Mouse (Mus musculus) CH12.LX (cell line): ENCODE results near the gene Fbxl17. TPM values are rescaled to one million over a fixed set of nuclear protein-coding genes. Genes with fewer than 3 reads are reported as not detected.

ENCODE experiments used
- DNase-seq: peaks from one replicate; pipeline ENCODE4 v3.0.0-alpha.2; 2013; ENCODE audit errors: extremely low read depth
- H3K27ac ChIP-seq: 2 replicates; pipeline ENCODE4 v1.5.1; 2012; ENCODE audit warnings: low read depth, mild to moderate bottlenecking, control low read depth, moderate library complexity; ENCODE audit not compliant: insufficient read depth
- H3K27me3 ChIP-seq: replicated peaks from 2 replicates; pipeline ENCODE3; 2012; ENCODE audit warnings: inconsistent platforms
- H3K36me3 ChIP-seq, 2 experiments: replicated peaks in 1 of 2; 2 replicates each; pipeline versions ENCODE3 to v1.6.1; 2012; ENCODE audit warnings: inconsistent platforms in 1 of 2, low read length in 1 of 2, mild to moderate bottlenecking in 1 of 2, mixed read lengths in 1 of 2, moderate library complexity in 1 of 2; ENCODE audit not compliant: control insufficient read depth in 1 of 2, insufficient read depth in 1 of 2
- H3K4me1 ChIP-seq, 2 experiments: 2 replicates each; pipeline ENCODE4 v1.6.1; 2012; ENCODE audit warnings: inconsistent platforms in 1 of 2, moderate library complexity in 1 of 2; ENCODE audit not compliant: insufficient read depth in 2 of 2, control insufficient read depth in 1 of 2
- H3K4me2 ChIP-seq: 2 replicates; pipeline ENCODE4 v1.6.1; 2012; ENCODE audit warnings: low read depth, mild to moderate bottlenecking, control low read depth; ENCODE audit not compliant: poor library complexity, insufficient read depth, severe bottlenecking
- H3K4me3 ChIP-seq, 3 experiments: fragments of 150-350 bp in 1 of 3; sonication (generic) in 1 of 3; replicated peaks in 1 of 3; 2 replicates each; pipeline versions ENCODE3 to v1.5.1; 2011 to 2012; ENCODE audit warnings: low read depth in 2 of 3, low read length in 2 of 3, mild to moderate bottlenecking in 2 of 3, moderate library complexity in 2 of 3, control low read depth in 1 of 3, improper control_type of control experiment in 1 of 3, inconsistent platforms in 1 of 3, mixed read lengths in 1 of 3; ENCODE audit not compliant: poor library complexity in 1 of 3
- H3K79me2 ChIP-seq: replicated peaks from 2 replicates; pipeline ENCODE4 v1.6.1; 2012; ENCODE audit warnings: mild to moderate bottlenecking, moderate library complexity; ENCODE audit not compliant: control insufficient read depth, poor library complexity, insufficient read depth, severe bottlenecking; ENCODE audit errors: extremely low read depth
- H3K9ac ChIP-seq: 2 replicates; pipeline ENCODE4 v1.6.1; 2012; ENCODE audit warnings: low read depth, mild to moderate bottlenecking, control low read depth, moderate library complexity; ENCODE audit not compliant: insufficient read depth
- H3K9me3 ChIP-seq: replicated peaks from 2 replicates; pipeline ENCODE3; 2012; ENCODE audit warnings: low read length, inconsistent platforms, mixed read lengths
- BHLHE40 ChIP-seq: IDR thresholded peaks from 2 replicates; pipeline ENCODE4 v1.6.1; 2011; ENCODE audit warnings: mild to moderate bottlenecking, low read depth, low read length, improper control_type of control experiment
- CHD1 ChIP-seq: IDR thresholded peaks from 2 replicates; pipeline ENCODE4 v1.6.1; 2012; ENCODE audit warnings: low read depth, low read length, improper control_type of control experiment, inconsistent platforms
- CTCF ChIP-seq, 2 experiments: IDR thresholded peaks in 1 of 2; conservative IDR thresholded peaks in 1 of 2; 2 replicates each; pipeline ENCODE4 v1.5.1; 2011 to 2012; ENCODE audit warnings: low read depth in 2 of 2, low read length in 2 of 2, improper control_type of control experiment in 1 of 2, inconsistent platforms in 1 of 2, mild to moderate bottlenecking in 1 of 2, moderate library complexity in 1 of 2
- ELF1 ChIP-seq: IDR thresholded peaks from 2 replicates; pipeline ENCODE4 v1.6.1; 2014; ENCODE audit warnings: low read depth, mild to moderate bottlenecking, inconsistent platforms, low read length, improper control_type of control experiment
- ETS1 ChIP-seq: conservative IDR thresholded peaks from 2 replicates; pipeline ENCODE4 v1.6.1; 2012; ENCODE audit warnings: low read depth, mild to moderate bottlenecking, inconsistent platforms, low read length, improper control_type of control experiment, moderate library complexity
- GABPA ChIP-seq: IDR thresholded peaks from 2 replicates; pipeline ENCODE4 v1.6.1; 2012; ENCODE audit warnings: low read depth, low read length, improper control_type of control experiment, inconsistent platforms; ENCODE audit not compliant: insufficient replicate concordance
- HCFC1 ChIP-seq: IDR thresholded peaks from 2 replicates; pipeline ENCODE4 v1.6.1; 2012; ENCODE audit warnings: low read depth, mild to moderate bottlenecking, inconsistent platforms, low read length, improper control_type of control experiment
- IRF4 ChIP-seq: IDR thresholded peaks from 2 replicates; pipeline ENCODE4 v1.6.1; 2014; ENCODE audit warnings: low read depth, mild to moderate bottlenecking, inconsistent platforms, low read length, improper control_type of control experiment
- JUN ChIP-seq: IDR thresholded peaks from 2 replicates; pipeline ENCODE4 v1.6.1; 2011; ENCODE audit warnings: low read depth, mild to moderate bottlenecking, low read length, improper control_type of control experiment, moderate library complexity; ENCODE audit not compliant: insufficient read depth
- JUND ChIP-seq: conservative IDR thresholded peaks from 2 replicates; pipeline ENCODE4 v1.6.1; 2011; ENCODE audit warnings: low read depth, low read length, improper control_type of control experiment
- MAFK ChIP-seq: IDR thresholded peaks from 2 replicates; pipeline ENCODE4 v1.6.1; 2011; ENCODE audit warnings: low read length, improper control_type of control experiment; ENCODE audit not compliant: insufficient replicate concordance
- MEF2A ChIP-seq: IDR thresholded peaks from 2 replicates; pipeline ENCODE4 v1.6.1; 2014; ENCODE audit warnings: low read depth, mild to moderate bottlenecking, inconsistent platforms, low read length, improper control_type of control experiment, borderline replicate concordance
- MYC ChIP-seq: IDR thresholded peaks from 2 replicates; pipeline ENCODE4 v1.6.1; 2011; ENCODE audit warnings: low read depth, mild to moderate bottlenecking, improper control_type of control experiment, low read length
- NELFE ChIP-seq: IDR thresholded peaks from 2 replicates; pipeline ENCODE4 v1.6.1; 2011; ENCODE audit warnings: low read depth, low read length, improper control_type of control experiment
- PAX5 ChIP-seq: IDR thresholded peaks from 2 replicates; pipeline ENCODE4 v1.6.1; 2012; ENCODE audit warnings: low read length, inconsistent platforms, mixed read lengths
- RAD21 ChIP-seq: IDR thresholded peaks from 2 replicates; pipeline ENCODE4 v1.6.1; 2011; ENCODE audit warnings: low read depth, mild to moderate bottlenecking, low read length, improper control_type of control experiment, moderate library complexity
- USF1 ChIP-seq: IDR thresholded peaks from 2 replicates; pipeline ENCODE4 v1.6.1; 2014; ENCODE audit warnings: low read depth, mild to moderate bottlenecking, inconsistent platforms, low read length, improper control_type of control experiment
- ZC3H11A ChIP-seq: IDR thresholded peaks from 2 replicates; pipeline ENCODE4 v1.6.1; 2012; ENCODE audit warnings: low read depth, mild to moderate bottlenecking, inconsistent platforms, low read length, improper control_type of control experiment
- ZKSCAN1 ChIP-seq: IDR thresholded peaks from 2 replicates; pipeline ENCODE4 v1.6.1; 2012; ENCODE audit warnings: low read depth, inconsistent platforms, low read length, improper control_type of control experiment, borderline replicate concordance
- ZMIZ1 ChIP-seq: IDR thresholded peaks from 2 replicates; pipeline ENCODE4 v1.6.1; 2012; ENCODE audit warnings: low read depth, mild to moderate bottlenecking, inconsistent platforms, low read length, improper control_type of control experiment
- dilution Hi-C: fragments of 300-500 bp; cut with MboI; formaldehyde crosslinking; loops from 2 replicates; pipeline ENCODE4 v1.14.3; 2020; ENCODE audit warnings: low sequenced_read_pairs; ENCODE audit not compliant: extremely low pct_unique_long_range_greater_than_20kb, extremely low pct_ligation_motif_present
- in situ Hi-C: fragments of 300-500 bp; cut with MboI; formaldehyde crosslinking; loops from 3 replicates; pipeline ENCODE4 v1.14.3; 2019; ENCODE audit warnings: low sequenced_read_pairs, low pct_ligation_motif_present, low pct_unique_long_range_greater_than_20kb, mixed read lengths
- polyA plus RNA-seq: library from polyadenylated mRNA; unstranded; fragments of >175 nt; gene quantifications from 2 replicates; pipeline ENCODE4 v1.2.1, GENCODE M21; 2012; ENCODE audit warnings: low read depth; ENCODE audit not compliant: insufficient read length
- total RNA-seq, 2 experiments: library from RNA; depleted of rRNA; stranded (reverse); fragments of 300-350 nt in 1 of 2; fragments of >200 nt in 1 of 2; gene quantifications; 2 replicates each; pipeline ENCODE4 v1.2.3; 2012 to 2014

Gene Fbxl17
- total and polyA plus RNA-seq, 3 experiments = 4.0 to 6.9 (median 4.3) TPM

GRCm38 (mm10) chr17:63085227-63085626 lies 414.6 kb downstream of the Fbxl17 start:
- H3K27me3 ChIP-seq = no peaks in the 10 kb centered on the region
- H3K4me2 ChIP-seq = no peak overlapping the region
- DNase-seq = no peak
- dilution Hi-C loops (no loop called here), in situ Hi-C loops (no loop called here)
- peaks cover 0 to 1% of the 10 kb centered on the region in 2 experiments for H3K36me3 ChIP-seq
- peaks cover 0 to 3% of the 10 kb centered on the region in 2 experiments; a peak in 1 of 4 replicates for H3K4me1 ChIP-seq
- no peaks in the 10 kb centered on the region for H3K9me3 ChIP-seq
- H3K79me2 ChIP-seq = no peaks in the 10 kb centered on the region
- H3K27ac ChIP-seq = no peak overlapping the region
- H3K4me3 ChIP-seq = no peak overlapping the region
- no peak overlapping the region for H3K9ac ChIP-seq
- TF ChIP-seq PAX5 = no peak
- no peak for TF ChIP-seq USF1
- TF ChIP-seq JUND = no peak
- TF ChIP-seq ZMIZ1 = no peak

GRCm38 (mm10) chr17:63079087-63079486 lies 420.7 kb downstream of the Fbxl17 start:
- DNase-seq = no peak
- no peak overlapping the region for H3K4me2 ChIP-seq
- H3K4me1 ChIP-seq = no peaks in the 10 kb centered on the region
- H3K9ac ChIP-seq = no peak overlapping the region
- no peak for TF ChIP-seq ZKSCAN1
- H3K36me3 ChIP-seq = peaks cover 0 to 7% of the 10 kb centered on the region in 2 experiments
- no peaks in the 10 kb centered on the region for H3K9me3 ChIP-seq
- in situ Hi-C loops = no loop called here
- dilution Hi-C loops = no loop called here
- no peak overlapping the region for H3K27ac ChIP-seq
- H3K27me3 ChIP-seq = no peaks in the 10 kb centered on the region
- no peaks in the 10 kb centered on the region for H3K79me2 ChIP-seq
- no peak overlapping the region for H3K4me3 ChIP-seq

GRCm38 (mm10) chr17:63077509-63077908 lies 422.3 kb downstream of the Fbxl17 start:
- peaks cover 0 to 7% of the 10 kb centered on the region in 2 experiments for H3K36me3 ChIP-seq
- TF ChIP-seq ETS1 (no peak), RAD21 (no peak), ZKSCAN1 (no peak), JUND (no peak), MEF2A (no peak), GABPA (no peak), BHLHE40 (no peak), ZC3H11A (no peak), HCFC1 (no peak), JUN (no peak), MYC (no peak), CTCF (conservative IDR thresholded peaks at IDR 0.05 in 1 of 2, IDR thresholded peaks at IDR 0.05 in 1 of 2; ENCODE audit: low read depth in 2 of 2, low read length in 2 of 2) (no peak), MAFK (no peak), ELF1 (no peak), USF1 (no peak), CHD1 (no peak), IRF4 (no peak), NELFE (no peak), PAX5 (no peak)
- TF ChIP-seq, all 38 proteins: peak for 0
- Histone ChIP-seq H3K4me2 (no peak overlapping the region), H3K9me3 (no peaks in the 10 kb centered on the region), H3K79me2 (no peaks in the 10 kb centered on the region), H3K4me3 (no peak overlapping the region), H3K27ac (no peak overlapping the region), H3K27me3 (no peaks in the 10 kb centered on the region), H3K9ac (no peak overlapping the region), H3K4me1 (peaks cover 0 to 8% of the 10 kb centered on the region in 2 experiments; a peak in 2 of 4 replicates)
- in situ Hi-C loops (no loop called here), dilution Hi-C loops (no loop called here)
- no peak for DNase-seq
